Mouse (Mus musculus) telencephalon, adult 2 months (tissue): ENCODE measurements around the gene Olfr1082.
"Not testable (repeated sequence)": the region's sequence is repeated elsewhere in the genome, so short reads cannot be mapped to it uniquely, and the experiment has no call there.

Source experiments
- DNase-seq: peaks from one replicate; pipeline ENCODE4 v3.0.0-alpha.2; 2011; ENCODE audit warnings: low read depth, low spot score

The Olfr1082 gene

DNA sequence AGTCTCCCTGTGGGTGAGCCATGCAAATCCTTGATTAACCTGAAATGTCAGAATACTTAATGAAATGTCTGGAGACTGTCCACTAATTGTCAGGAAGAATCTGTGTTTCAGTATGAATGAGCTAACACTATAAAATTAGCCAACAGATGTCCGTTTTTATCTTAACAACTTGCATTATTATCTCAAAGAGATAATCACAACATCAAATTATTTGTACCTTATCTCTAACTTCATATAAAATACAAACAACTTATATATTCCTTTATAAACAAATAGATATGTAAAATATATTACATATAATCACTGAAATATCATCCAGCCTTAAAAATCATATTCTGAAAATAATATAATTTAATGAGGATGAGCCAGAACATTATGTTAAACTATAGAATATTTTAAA, at the start of gene Olfr1082:
Olfr1082 (minus strand) TSS at position 101 of the 400 bp plus-strand sequence.
- not testable (repeated sequence) for DNase-seq

DNA sequence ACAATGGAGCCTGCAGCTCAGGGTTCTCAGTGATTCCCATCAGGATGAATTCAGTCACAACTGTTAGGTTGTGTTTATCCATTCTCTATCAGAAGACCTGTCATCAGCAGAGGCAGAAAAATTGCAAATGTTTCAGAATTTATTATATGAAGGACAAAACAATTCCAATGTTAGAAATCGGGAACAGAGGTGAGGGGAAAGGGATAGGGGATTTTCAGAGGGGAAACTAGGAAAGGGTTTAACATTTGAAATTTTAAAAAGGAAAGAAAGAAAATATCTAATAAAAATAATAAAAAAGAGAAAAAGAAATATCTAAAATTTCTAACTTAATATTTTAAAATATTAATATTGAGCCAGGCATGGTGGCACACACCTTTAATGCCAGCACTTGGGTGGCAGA, 40.9 kb upstream of the Olfr1082 start, which contains the start of gene Olfr1084:
Olfr1084 (minus strand) TSS at position 101 of the 400 bp plus-strand sequence.
- DNase-seq, result not testable (repeated sequence)

DNA sequence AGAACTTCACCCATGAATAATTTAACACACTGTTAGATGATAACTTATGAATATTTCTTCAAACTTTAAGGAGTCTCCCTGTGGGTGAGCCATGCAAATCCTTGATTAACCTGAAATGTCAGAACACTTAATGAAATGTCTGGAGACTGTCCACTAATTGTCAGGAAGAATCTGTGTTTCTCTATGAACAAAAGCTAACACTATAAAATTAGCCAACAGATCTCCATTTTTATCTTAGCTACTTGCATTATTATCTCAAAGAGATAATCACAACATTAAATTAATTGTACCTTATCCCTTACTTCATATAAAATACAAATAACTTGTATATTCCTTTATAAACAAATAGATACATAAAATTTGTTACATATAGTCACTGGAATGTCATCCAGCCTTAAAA, 40.6 kb downstream of the Olfr1082 start, which contains the start of gene Olfr1080:
Olfr1080 (minus strand) TSS at position 101 of the 400 bp plus-strand sequence.
- not testable (repeated sequence) for DNase-seq
